Mouse (Mus musculus): ENCODE data around the gene Pepd. TPM values are rescaled to one million over a fixed set of nuclear protein-coding genes. Genes with fewer than 3 reads are reported as not detected.

Pepd gene
- polyA plus RNA-seq, 1 experiment from 2014 or later: 58.4 TPM

- Histone ChIP-seq H3K27ac (ENCODE audit: low read depth, low read length) (no peak overlapping the region), H3K9ac (ENCODE audit: low read length) (peak overlapping the region; percentile 10; the same call in 1 of the 2 replicates), H3K9me3 (ENCODE audit: control insufficient read depth, low read length) (no peaks in the 10 kb centered on the region), H3K4me3 (ENCODE audit: low read depth, low read length) (peak overlapping the region; percentile 19), H3K4me1 (replicated peaks; ENCODE audit: control insufficient read depth, insufficient read depth, low read length) (peaks cover 5% of the 10 kb centered on the region; the same call in 1 of the 2 replicates), H3K27me3 (ENCODE audit: control insufficient read depth, insufficient read depth, low read length) (no peaks in the 10 kb centered on the region), H3K4me2 (ENCODE audit: low read depth, low read length, severe bottlenecking) (peak overlapping the region; percentile 49), H3K36me3 (ENCODE audit: control insufficient read depth, insufficient read depth, low read length) (no peaks in the 10 kb centered on the region)
- DNase-seq (ENCODE audit: low spot score) (peak; percentile 63), ATAC-seq (replicated peaks; ENCODE audit: low FRiP score) (peak; percentile 60)
- WGBS: 3% methylated on average over 21 of the region's 21 CpGs
Measured at GRCm38 (mm10) chr7:35086271-35086861, 174.2 kb downstream of the Pepd start.

DNA sequence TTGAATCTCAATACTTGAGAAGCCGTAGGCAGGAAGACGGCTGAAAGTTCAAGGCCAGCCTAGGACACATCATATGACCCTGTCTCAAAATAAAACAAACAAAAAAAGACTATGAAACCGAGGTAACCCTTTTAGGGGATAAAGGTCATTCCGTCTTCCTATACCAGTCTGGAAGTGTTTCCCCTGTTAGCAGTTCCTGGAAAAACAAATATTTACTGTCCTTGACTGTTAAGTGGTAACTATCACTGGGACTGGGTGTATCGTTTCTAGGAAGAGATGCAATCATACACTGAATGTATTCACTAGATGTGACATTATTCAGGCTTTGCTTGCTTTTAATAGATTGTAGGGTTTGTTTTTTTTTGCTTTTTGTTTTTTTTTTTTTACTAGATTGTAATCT, 178.4 kb downstream of the Pepd start:
- 87% methylated on average over 5 of the region's 5 CpGs for WGBS
- H3K9me3 ChIP-seq (ENCODE audit: control insufficient read depth, low read length): no peaks in the 10 kb centered on the region

More for the DNA sequence above, 178.4 kb downstream of the Pepd start:
- H3K9ac ChIP-seq (ENCODE audit: low read length): no peak overlapping the region
- H3K27me3 ChIP-seq (ENCODE audit: control insufficient read depth, insufficient read depth, low read length): no peaks in the 10 kb centered on the region
- peaks cover 5% of the 10 kb centered on the region; the same call in 1 of the 2 replicates for H3K4me1 ChIP-seq (replicated peaks; ENCODE audit: control insufficient read depth, insufficient read depth, low read length)
- H3K36me3 ChIP-seq (ENCODE audit: control insufficient read depth, insufficient read depth, low read length): no peaks in the 10 kb centered on the region
- no peak for ATAC-seq (replicated peaks; ENCODE audit: low FRiP score)
- H3K27ac ChIP-seq (ENCODE audit: low read depth, low read length): no peak overlapping the region
- DNase-seq (ENCODE audit: low spot score): no peak
- no peak overlapping the region for H3K4me2 ChIP-seq (ENCODE audit: low read depth, low read length, severe bottlenecking)
- no peak overlapping the region for H3K4me3 ChIP-seq (ENCODE audit: low read depth, low read length)

Small RNA genes within 50 kb of the gene (microRNA-seq; reads per million reads assigned to microRNA genes)
- gene Gm25033 (ENCODE audit: insufficient number of aligned reads): not detected

Other genes starting within 250 kb of the Pepd start
- gene Chst8, start 99.7 kb upstream of the Pepd start, polyA plus RNA-seq (2014; fragmentation: Nextera tagmentation; extraction: Ambion mirVana): 11.4 and 12.0 TPM in 2 replicates
- gene Cebpg, start 144.2 kb downstream of the Pepd start, polyA plus RNA-seq (2014; fragmentation: Nextera tagmentation; extraction: Ambion mirVana): 47.5 and 53.9 TPM in 2 replicates
- gene Cebpa, start 206.9 kb downstream of the Pepd start, polyA plus RNA-seq (2014; fragmentation: Nextera tagmentation; extraction: Ambion mirVana): 0.63 and 0.73 TPM in 2 replicates